Mouse (Mus musculus): ENCODE measurements around the gene Bmper.

The Bmper gene

DNA sequence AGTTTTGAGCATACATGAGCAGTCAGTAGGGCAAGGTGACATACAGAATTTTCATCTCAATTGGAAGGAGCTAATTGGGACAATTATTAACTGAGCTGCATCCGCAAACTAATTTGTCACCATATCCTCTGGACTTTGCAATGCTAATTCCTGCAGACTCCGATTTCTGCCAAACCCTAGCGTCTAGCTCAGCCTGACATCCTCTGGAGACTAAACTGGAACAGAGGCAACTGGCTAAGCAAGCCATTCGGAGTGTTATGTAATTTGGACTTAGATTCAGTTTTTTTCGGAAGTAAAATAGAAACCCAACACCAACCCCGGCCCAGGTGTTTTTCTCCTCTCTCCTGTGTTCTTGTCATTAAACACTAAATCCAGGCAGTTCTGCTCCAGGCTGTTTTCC is 213.9 kb downstream of the Bmper start:
- DNase-seq (ENCODE audit: low read depth), result no peak

DNA sequence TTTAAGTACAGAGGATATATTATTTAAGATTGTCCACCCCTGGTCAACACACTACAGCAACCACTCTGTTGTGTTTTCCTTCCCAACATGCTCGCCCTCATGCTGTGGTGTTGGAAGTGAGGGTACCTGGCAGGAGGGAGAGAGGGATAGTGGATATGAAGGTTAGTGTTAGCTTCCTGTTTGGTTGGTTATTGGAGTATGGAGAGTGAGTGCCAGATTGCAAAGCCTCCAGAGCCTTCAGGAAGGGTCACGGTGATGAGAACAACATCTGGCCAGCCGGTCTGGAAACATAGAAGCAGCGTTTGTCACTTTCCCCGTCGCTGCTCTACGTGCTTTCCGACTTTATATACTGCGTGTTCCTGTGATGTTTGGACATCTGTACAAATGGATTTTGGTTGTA is 215.8 kb downstream of the Bmper start:
- no peak for DNase-seq (ENCODE audit: low read depth)

- DNase-seq (ENCODE audit: low read depth), result no peak
Observed at GRCm38 (mm10) chr9:23442168-23442567, 219.3 kb downstream of the Bmper start.

DNA sequence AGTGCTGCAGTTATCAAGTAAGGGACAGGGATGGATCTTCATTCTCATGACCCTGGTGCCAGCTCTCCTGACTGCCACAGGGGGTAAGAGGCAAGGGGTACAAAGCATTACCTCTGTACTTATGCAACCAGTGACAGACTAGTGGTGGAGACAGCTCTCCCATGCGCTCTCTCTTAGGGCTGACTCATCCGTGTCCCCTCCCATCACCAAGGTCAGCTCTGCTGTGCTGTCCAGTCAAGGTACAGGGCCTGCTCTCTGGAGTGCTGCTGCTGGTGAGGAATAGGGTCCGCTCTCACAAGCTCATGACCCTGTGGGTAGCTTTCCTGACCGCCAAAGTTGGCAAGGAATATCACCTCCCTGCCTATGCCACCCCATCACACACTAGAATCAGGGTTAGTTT is 222.1 kb downstream of the Bmper start:
- no peak for DNase-seq (ENCODE audit: low read depth)

DNA sequence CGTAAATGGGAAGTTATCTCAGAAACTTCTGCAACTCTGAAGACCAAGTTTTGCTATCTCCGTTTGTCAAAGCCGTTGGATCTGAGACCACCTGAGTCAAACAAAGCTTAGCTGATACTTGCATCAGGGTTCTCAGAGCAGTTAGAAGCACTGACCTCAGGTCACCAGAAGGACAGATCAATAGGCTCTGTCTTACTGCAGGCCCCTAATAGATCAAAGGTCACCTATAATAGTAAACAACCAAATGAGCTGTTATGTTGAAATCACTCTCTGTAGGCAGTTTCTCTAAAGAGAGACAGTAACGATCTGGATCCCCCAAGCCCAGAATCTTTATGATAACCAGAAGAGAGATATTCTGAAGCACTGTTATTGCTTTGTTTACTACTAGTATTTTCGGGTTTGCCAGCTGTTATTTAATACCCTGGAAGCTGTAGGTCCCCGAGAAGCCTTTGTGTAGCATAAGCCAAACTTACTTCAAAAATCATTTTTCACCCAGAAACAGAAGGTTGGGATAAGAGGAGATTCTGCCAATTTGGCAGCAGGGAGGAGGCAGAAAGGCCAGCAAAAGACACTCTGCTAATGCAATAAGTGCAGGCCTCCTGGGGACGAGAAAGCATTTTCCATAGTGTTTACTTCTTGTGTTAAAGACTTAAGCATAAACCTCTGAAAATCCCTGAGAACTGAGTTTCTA is 224.5 kb downstream of the Bmper start:
- no peak for DNase-seq (ENCODE audit: low read depth)

DNA sequence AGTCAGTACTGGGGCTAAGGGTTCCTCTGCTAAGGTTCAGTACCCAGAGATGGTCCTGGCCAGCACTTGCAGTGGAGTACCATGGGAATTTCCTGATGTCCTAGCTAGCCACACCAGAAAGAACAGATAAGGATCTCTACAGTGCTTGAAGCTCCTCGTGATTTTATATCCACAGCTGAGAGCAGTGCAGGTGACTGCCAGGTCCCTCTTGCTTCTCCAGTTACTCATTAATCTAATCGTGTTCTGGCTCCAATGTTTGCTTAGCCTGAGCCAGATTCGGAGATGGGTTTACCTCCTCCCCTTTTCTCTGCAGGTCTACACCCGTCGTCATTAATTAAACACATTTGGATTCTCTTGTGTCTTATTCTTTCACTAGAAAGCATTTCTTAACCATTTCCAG is 230.4 kb downstream of the Bmper start:
- no peak for DNase-seq (ENCODE audit: low read depth)

GRCm38 (mm10) chr9:23457186-23457585 is 234.3 kb downstream of the Bmper start:
- peak; percentile 2 for DNase-seq (ENCODE audit: low read depth)

- DNase-seq (ENCODE audit: low read depth), result no peak
Observed at GRCm38 (mm10) chr9:23460721-23461120, 237.8 kb downstream of the Bmper start.

GRCm38 (mm10) chr9:23462949-23463608 is 240.2 kb downstream of the Bmper start:
- peak; percentile 29 for DNase-seq (ENCODE audit: low read depth)

DNA sequence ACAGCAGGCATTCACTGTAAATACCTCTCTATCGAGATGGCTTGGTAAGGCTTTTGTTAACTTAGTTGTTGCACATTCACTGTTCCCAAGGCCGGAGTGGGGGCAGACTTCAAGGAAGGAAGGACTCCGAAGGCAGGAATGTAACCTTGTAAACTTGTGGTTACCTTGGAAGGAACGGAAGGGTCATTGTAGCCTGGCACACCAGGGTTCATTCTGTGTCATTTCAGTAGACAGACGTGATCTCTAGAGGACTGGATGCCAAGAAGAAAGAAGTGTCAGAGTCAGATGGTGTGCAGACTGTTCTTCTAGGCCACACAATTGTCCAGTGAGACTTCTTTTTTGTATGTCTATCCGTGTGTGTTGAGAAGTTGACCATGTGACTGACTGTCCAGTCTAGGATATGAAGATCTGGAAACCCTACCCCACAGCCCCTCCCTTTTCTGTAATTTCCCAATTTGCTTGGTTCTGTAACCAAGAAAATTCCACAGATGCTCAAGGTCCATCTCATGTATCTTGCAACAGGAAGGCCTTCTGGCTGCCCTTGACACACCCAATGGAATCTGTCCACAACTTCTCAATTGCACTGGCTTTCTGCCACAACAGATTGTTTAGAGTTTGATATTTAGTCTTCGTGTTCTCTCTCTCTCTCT is 242.2 kb downstream of the Bmper start:
- DNase-seq (ENCODE audit: low read depth), result no peak

DNA sequence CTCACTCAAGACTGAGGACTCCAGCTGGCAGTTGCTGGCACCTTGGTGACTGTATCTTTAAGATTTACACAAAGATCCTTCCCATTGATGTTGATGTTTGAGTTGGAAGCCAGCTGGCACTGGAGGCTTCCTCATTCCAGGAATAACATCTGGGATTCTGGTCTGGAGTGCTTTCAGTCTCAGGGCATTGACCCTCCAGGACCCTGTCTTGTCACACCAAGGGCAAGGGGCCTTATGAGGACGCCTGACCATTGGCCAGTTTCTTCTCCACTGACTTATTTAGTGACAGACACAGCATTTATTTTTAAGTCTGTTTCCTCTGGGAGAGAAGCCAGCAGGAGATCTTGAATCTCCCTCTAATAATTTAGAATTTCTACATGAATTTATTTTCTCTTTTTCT is 247.0 kb downstream of the Bmper start:
- DNase-seq (ENCODE audit: low read depth), result no peak

GRCm38 (mm10) chr9:23485851-23486250 is 263.0 kb downstream of the Bmper start:
- DNase-seq (ENCODE audit: low read depth), result no peak

DNA sequence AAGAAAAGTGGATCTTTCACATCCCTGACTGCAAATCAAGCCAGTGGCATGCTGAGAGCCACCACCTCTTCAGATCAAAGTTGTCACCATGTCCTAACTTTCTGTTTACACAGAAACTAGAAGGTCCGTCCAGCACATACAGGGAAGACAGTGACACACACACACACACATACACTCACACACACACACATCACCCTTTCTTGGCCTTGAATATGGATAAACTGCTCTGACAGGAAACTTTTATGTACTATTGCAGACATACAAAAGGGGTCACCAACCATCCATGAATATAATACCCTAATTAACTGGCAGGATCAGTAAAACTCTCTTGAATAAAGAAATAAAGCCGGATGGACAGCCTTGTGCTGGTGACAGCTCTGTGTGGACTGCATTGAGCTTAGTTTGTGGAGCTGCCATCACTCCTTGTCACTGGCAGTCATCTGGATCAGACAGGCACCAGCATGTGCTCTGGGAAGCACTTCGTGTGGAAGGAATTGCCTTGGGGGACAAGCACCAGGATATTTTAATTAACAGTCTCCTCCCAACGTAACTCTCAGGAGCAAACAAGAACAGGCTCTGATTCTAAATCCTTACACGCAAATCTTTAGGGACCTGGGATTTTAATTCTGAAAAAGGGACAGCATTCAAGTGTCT is 264.0 kb downstream of the Bmper start:
- DNase-seq (ENCODE audit: low read depth), result no peak

- no peak for DNase-seq (ENCODE audit: low read depth)
Observed at GRCm38 (mm10) chr9:23488265-23488664, 265.4 kb downstream of the Bmper start.

- DNase-seq (ENCODE audit: low read depth), result no peak
Observed at GRCm38 (mm10) chr9:23495400-23495799, 272.5 kb downstream of the Bmper start.

GRCm38 (mm10) chr9:23497626-23498025 is 274.8 kb downstream of the Bmper start:
- no peak for DNase-seq (ENCODE audit: low read depth)

GRCm38 (mm10) chr9:23533870-23534269 is 311.0 kb downstream of the Bmper start:
- peak; percentile 43 for DNase-seq (ENCODE audit: low read depth)
